In the genomic region with DNA sequence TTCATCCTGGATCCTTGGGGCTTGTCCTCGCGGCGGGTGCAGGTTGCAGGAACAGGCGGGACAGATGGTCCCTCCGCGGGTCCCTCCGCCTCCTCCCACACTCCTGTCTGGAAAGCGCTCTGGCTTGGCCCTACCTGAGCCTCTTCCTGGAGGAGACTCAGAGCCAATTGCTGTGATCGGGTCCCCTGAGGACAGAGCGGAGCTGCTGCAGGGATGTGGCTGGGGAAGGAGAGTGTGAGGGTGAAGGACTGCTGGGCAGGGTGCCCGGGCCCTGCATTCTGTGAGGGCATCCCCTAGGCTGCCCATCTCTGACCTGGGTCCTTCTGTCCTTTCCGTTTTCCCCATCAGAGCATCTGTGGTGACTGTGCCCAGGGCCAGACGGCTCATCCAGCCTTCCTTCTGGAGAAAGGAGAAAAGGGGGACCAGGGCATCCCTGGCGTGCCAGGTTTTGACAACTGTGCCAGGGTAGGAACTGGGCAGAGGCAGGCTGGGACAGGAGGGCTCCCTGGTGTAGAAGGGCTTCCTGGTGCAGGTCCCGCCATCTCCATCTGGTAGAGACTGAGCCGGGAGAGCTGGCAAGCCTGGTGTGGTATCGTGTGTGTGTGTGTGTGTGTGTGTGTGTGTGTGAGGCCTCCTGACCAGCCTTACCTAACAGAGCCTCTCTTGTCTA, we compare ENCODE assay signal across 11 mouse cellular contexts. TPM values are rescaled to one million over a fixed set of nuclear protein-coding genes. Genes with fewer than 3 reads are reported as not detected.
DNase-seq lines count a peak whose midpoint lies in the region; ATAC-seq lines count a peak whose summit lies in the region.
"Had no signal": no experiment of that assay in that cellular context is flagged by ENCODE, and none has a peak within 500 bp of the region (broad histone marks: within the 10 kb centered on the region; RNA-seq: fewer than 3 reads in every experiment).

No protein-coding gene starts in this region.

- intact Hi-C loops in heart, postnatal 10 days (cut with DNase I), result no loop called here

- H3K27ac ChIP-seq in heart, embryonic 14.5 days (replicated peaks in 1 of 2; ENCODE audit: control insufficient read depth in 1 of 2, insufficient read depth in 1 of 2, low read depth in 2 of 2, low read length in 2 of 2), result no peak overlapping the region
- H3K27ac ChIP-seq in forebrain, embryonic 16.5 days (ENCODE audit: low read length), result peak overlapping the region; percentile 4; the same call in 1 of the 2 replicates
- no peak overlapping the region for H3K27ac ChIP-seq in liver, embryonic 12.5 days
- H3K27ac ChIP-seq: heart, adult 2 months; macrophage had no signal

- no peak for DNase-seq in heart, postnatal 10 days
- DNase-seq in right cerebral cortex, postnatal 25 days, result peak; percentile 48
- no peak for DNase-seq in right cerebral cortex, adult 2 months (ENCODE audit: low spot score in 2 of 2)
- DNase-seq in embryo, embryonic 10 days (ENCODE audit: low spot score), result no peak
- no peak for DNase-seq in T-cell, adult 2 months (ENCODE audit: low spot score)
- DNase-seq: heart, adult 2 months had no signal

- no peaks in the 10 kb centered on the region for H3K36me3 ChIP-seq in heart, embryonic 14.5 days (ENCODE audit: control insufficient read depth, insufficient read depth, low read length)
- no peaks in the 10 kb centered on the region for H3K36me3 ChIP-seq in forebrain, embryonic 16.5 days (ENCODE audit: control insufficient read depth, insufficient read depth)
- H3K36me3 ChIP-seq in liver, embryonic 12.5 days, result no peaks in the 10 kb centered on the region

- H3K9me3 ChIP-seq in heart, embryonic 14.5 days (ENCODE audit: control insufficient read depth, low read length), result no peaks in the 10 kb centered on the region
- H3K9me3 ChIP-seq in forebrain, embryonic 16.5 days (ENCODE audit: control insufficient read depth, low read length), result no peaks in the 10 kb centered on the region
- H3K9me3 ChIP-seq in liver, embryonic 12.5 days (replicated peaks), result no peaks in the 10 kb centered on the region

- H3K9ac ChIP-seq in heart, embryonic 14.5 days (ENCODE audit: low read length), result no peak overlapping the region
- no peak overlapping the region for H3K9ac ChIP-seq in forebrain, embryonic 16.5 days (replicated peaks; ENCODE audit: low read depth, low read length)
- H3K9ac ChIP-seq in liver, embryonic 12.5 days, result no peak overlapping the region

- 55% methylated on average over 17 of the region's 17 CpGs for WGBS in heart, embryonic 14.5 days
- WGBS in forebrain, embryonic 16.5 days, result 34% methylated on average over 17 of the region's 17 CpGs
- 43% methylated on average over 17 of the region's 17 CpGs for WGBS in liver, embryonic 12.5 days (ENCODE audit: insufficient replicate concordance)

- 0 out of 2 replicates have a peak, but pooled peaks have one; percentile 32 for ATAC-seq in heart, embryonic 14.5 days (ENCODE audit: insufficient number of reproducible peaks, insufficient read depth, low FRiP score, low read depth)
- peak; percentile 27 for ATAC-seq in forebrain, embryonic 16.5 days
- ATAC-seq in liver, embryonic 12.5 days, result no peak

- H3K27me3 ChIP-seq in heart, embryonic 14.5 days (ENCODE audit: control insufficient read depth, insufficient read depth, low read length), result peaks cover 35% of the 10 kb centered on the region
- no peaks in the 10 kb centered on the region for H3K27me3 ChIP-seq in forebrain, embryonic 16.5 days (replicated peaks; ENCODE audit: control insufficient read depth, insufficient read depth, low read length)
- H3K27me3 ChIP-seq in liver, embryonic 12.5 days (replicated peaks), result peaks cover 71% of the 10 kb centered on the region

- H3K4me3 ChIP-seq in heart, embryonic 14.5 days (ENCODE audit: control insufficient read depth in 1 of 2, insufficient read depth in 1 of 2, low read depth in 1 of 2, low read length in 2 of 2), result no peak overlapping the region
- H3K4me3 ChIP-seq in forebrain, embryonic 16.5 days (replicated peaks; ENCODE audit: low read length), result no peak overlapping the region
- H3K4me3 ChIP-seq in liver, embryonic 12.5 days, result no peak overlapping the region
- H3K4me3 ChIP-seq: heart, adult 2 months had no signal

- peaks cover 11 to 12% of the 10 kb centered on the region in 2 experiments for H3K4me1 ChIP-seq in heart, embryonic 14.5 days (ENCODE audit: control insufficient read depth in 2 of 2, insufficient read depth in 2 of 2, low read length in 2 of 2)
- peaks cover 62% of the 10 kb centered on the region for H3K4me1 ChIP-seq in forebrain, embryonic 16.5 days (replicated peaks; ENCODE audit: control insufficient read depth, insufficient read depth, low read length)
- H3K4me1 ChIP-seq in liver, embryonic 12.5 days, result no peaks in the 10 kb centered on the region

- H3K4me2 ChIP-seq in heart, embryonic 14.5 days (ENCODE audit: low read length), result no peak overlapping the region
- no peak overlapping the region for H3K4me2 ChIP-seq in forebrain, embryonic 16.5 days (ENCODE audit: low read length)
- no peak overlapping the region for H3K4me2 ChIP-seq in liver, embryonic 12.5 days
- H3K4me2 ChIP-seq: liver, embryonic 11.5 days had no signal

RNA-seq across cellular contexts. Expression of gene Pef1, which starts 23.4 kb away (rescaled TPM):
- polyA plus RNA-seq in heart, embryonic 14.5 days (2014; fragmentation: Nextera tagmentation; extraction: Ambion mirVana), result 67.0 and 68.0 TPM in 2 replicates
- 10 to 100 TPM; 39.4 to 39.9 TPM for total RNA-seq in heart, postnatal 10 days (2021)
- 63.0 and 63.1 TPM in 2 replicates for polyA plus RNA-seq in forebrain, embryonic 16.5 days (2015; fragmentation: Nextera tagmentation; extraction: Ambion mirVana)
- 41.9 and 42.5 TPM in 2 replicates for polyA plus RNA-seq in liver, embryonic 12.5 days (2016; fragmentation: Nextera tagmentation; extraction: Ambion mirVana)

RNA-seq across cellular contexts. Expression of gene Col16a1, which starts 31.3 kb away (rescaled TPM):
- polyA plus RNA-seq in heart, embryonic 14.5 days (2014; fragmentation: Nextera tagmentation; extraction: Ambion mirVana), result 27.9 and 37.1 TPM in 2 replicates
- 10 to 100 TPM; 24.6 to 25.4 TPM for total RNA-seq in heart, postnatal 10 days (2021)
- 7.4 and 8.7 TPM in 2 replicates for polyA plus RNA-seq in forebrain, embryonic 16.5 days (2015; fragmentation: Nextera tagmentation; extraction: Ambion mirVana)
- polyA plus RNA-seq in liver, embryonic 12.5 days (2016; fragmentation: Nextera tagmentation; extraction: Ambion mirVana), result 4.2 and 4.9 TPM in 2 replicates
- polyA plus RNA-seq: macrophage had no signal
